Mouse (Mus musculus): ENCODE data around the gene Serinc2.

- TF ChIP-seq POLR2A (IDR thresholded peaks at IDR 0.05; ENCODE audit: insufficient read depth, low read depth, low read length) (no peak), CTCF (IDR thresholded peaks at IDR 0.05; ENCODE audit: insufficient read depth, low read depth, low read length) (no peak)
Observed at GRCm38 (mm10) chr4:130325446-130325845, 46.4 kb upstream of the Serinc2 start.
